Comparison of ENCODE assay signal across 8 mouse cellular contexts in the genomic region with DNA sequence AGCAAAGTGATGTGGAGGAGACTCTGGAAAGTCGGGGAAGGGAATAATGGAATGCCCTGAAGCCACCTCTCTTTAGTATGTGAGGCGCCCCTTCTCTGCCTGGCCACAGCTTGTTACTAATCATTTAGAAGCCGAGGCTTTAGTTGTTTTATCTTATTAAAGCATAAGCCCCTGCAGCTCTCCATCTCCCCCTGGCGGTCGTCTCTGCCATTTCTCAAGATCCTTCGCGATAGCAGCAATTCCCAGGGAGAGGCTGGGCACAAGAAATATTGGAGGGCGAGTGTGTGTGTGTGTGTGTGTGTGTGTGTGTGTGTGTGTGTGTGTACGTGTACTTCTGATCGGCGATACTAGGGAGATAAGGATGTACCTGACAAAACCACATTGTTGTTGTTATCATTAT. TPM values are rescaled to one million over a fixed set of nuclear protein-coding genes. Genes with fewer than 3 reads are reported as not detected.
A peak's percentile ranks its signal among the peaks of the same experiment; 100 is the strongest.
DNase-seq lines count a peak whose midpoint lies in the region; ATAC-seq lines count a peak whose summit lies in the region.

No protein-coding gene starts in this region.

- WGBS in hindbrain, embryonic 15.5 days = 3% methylated on average over 11 of the region's 11 CpGs

- no peaks in the 10 kb centered on the region for H3K9me3 ChIP-seq in hindbrain, embryonic 15.5 days

- ATAC-seq in hindbrain, embryonic 15.5 days (ENCODE audit: low FRiP score, low read depth) = no peak

- H3K4me2 ChIP-seq in hindbrain, embryonic 15.5 days = peak overlapping the region; percentile 69

- H3K4me3 ChIP-seq in hindbrain, embryonic 15.5 days = peak overlapping the region; percentile 41

- peaks cover 19% of the 10 kb centered on the region for H3K27me3 ChIP-seq in hindbrain, embryonic 15.5 days

- peak; percentile 84 for DNase-seq in Muller cell, postnatal 12 days (ENCODE audit: inconsistent ontology term)
- peak; percentile 46 for DNase-seq in cerebellum, adult 9-11 months
- DNase-seq in gastrocnemius, adult 18-20 months (ENCODE audit: low spot score) = peak; percentile 82
- DNase-seq in layer of hippocampus, postnatal 36 days = peak; percentile 66 to 71
- DNase-seq in lung, postnatal 14 days = peak; percentile 94
- DNase-seq in retina, postnatal 7 days (ENCODE audit: low read depth, low spot score) = peak; percentile 78
- peak; percentile 44 to 50 for DNase-seq in urinary bladder, adult 18-20 months (ENCODE audit: low spot score in 2 of 2)

- H3K36me3 ChIP-seq in hindbrain, embryonic 15.5 days = no peaks in the 10 kb centered on the region

- H3K27ac ChIP-seq in hindbrain, embryonic 15.5 days (replicated peaks) = no peak overlapping the region

- H3K9ac ChIP-seq in hindbrain, embryonic 15.5 days = no peak overlapping the region

- peaks cover 20% of the 10 kb centered on the region for H3K4me1 ChIP-seq in hindbrain, embryonic 15.5 days (replicated peaks)

RNA-seq across cellular contexts. Expression of gene Edn1, which starts 0.7 kb away (rescaled TPM):
- 1 to 10 TPM; 1.4 to 1.8 TPM for total RNA-seq in gastrocnemius, adult 18-20 months (2021)
- polyA plus RNA-seq in hindbrain, embryonic 15.5 days (2015; fragmentation: Nextera tagmentation; extraction: Ambion mirVana) = 1.9 and 2.5 TPM in 2 replicates
- 1 to 10 TPM; 1.5 to 2.0 TPM for total RNA-seq in layer of hippocampus, postnatal 36 days (2021)
